Mouse (Mus musculus) lung, postnatal 0 days (tissue): ENCODE results near the gene Faf2. TPM values are rescaled to one million over a fixed set of nuclear protein-coding genes. Genes with fewer than 3 reads are reported as not detected.

Source experiments
- ATAC-seq: fragments of 200-750 bp; cut with Nextera tagmentation; 2 replicates; pipeline ENCODE4 v1.8.0; 2017; ENCODE audit warnings: moderate library complexity
- DNase-seq: peaks from one replicate; pipeline ENCODE4 v3.0.0-alpha.2; 2016; ENCODE audit warnings: low spot score
- H3K27ac ChIP-seq: fragments of 300-500 bp; sonication (generic); 2 replicates; pipeline ENCODE4 v1.5.1; 2014; ENCODE audit warnings: antibody characterized with exemption, mild to moderate bottlenecking, low read length, mixed read lengths
- H3K27me3 ChIP-seq: fragments of 300-500 bp; sonication (generic); replicated peaks from 2 replicates; pipeline ENCODE4 v1.6.1; 2014; ENCODE audit warnings: low read length, mixed read lengths; ENCODE audit not compliant: insufficient read depth
- H3K36me3 ChIP-seq: fragments of 300-500 bp; sonication (generic); 2 replicates; pipeline ENCODE4 v1.6.1; 2014; ENCODE audit warnings: low read length, mixed read lengths; ENCODE audit not compliant: insufficient read depth
- H3K4me1 ChIP-seq: fragments of 300-500 bp; sonication (generic); 2 replicates; pipeline ENCODE4 v1.6.1; 2014; ENCODE audit warnings: antibody characterized with exemption, low read depth, low read length, mixed read lengths; ENCODE audit not compliant: insufficient read depth
- H3K4me2 ChIP-seq: fragments of 300-500 bp; sonication (generic); replicated peaks from 2 replicates; pipeline ENCODE4 v1.6.1; 2014; ENCODE audit warnings: low read depth, mild to moderate bottlenecking, low read length, moderate library complexity, mixed read lengths
- H3K4me3 ChIP-seq: fragments of 300-500 bp; sonication (generic); 2 replicates; pipeline ENCODE4 v1.5.1; 2014; ENCODE audit warnings: low read depth, low read length
- H3K9ac ChIP-seq: fragments of 300-500 bp; sonication (generic); replicated peaks from 2 replicates; pipeline ENCODE4 v1.6.1; 2014; ENCODE audit warnings: low read depth, mild to moderate bottlenecking
- H3K9me3 ChIP-seq: fragments of 300-500 bp; sonication (generic); 2 replicates; pipeline ENCODE4 v1.6.1; 2016; ENCODE audit warnings: low read length, mixed read lengths
- CTCF ChIP-seq: IDR thresholded peaks from 2 replicates; pipeline ENCODE4 v1.5.1; 2016; ENCODE audit warnings: antibody characterized with exemption, mild to moderate bottlenecking
- EP300 ChIP-seq: IDR thresholded peaks from 2 replicates; pipeline ENCODE4 v1.6.1; 2016; ENCODE audit warnings: antibody characterized with exemption, mild to moderate bottlenecking, control low read depth
- WGBS: fragments of 180-500 bp; shearing (Covaris S2); extraction: QIAGEN DNeasy Blood & Tissue Kit; methylation state at CpG from one replicate; pipeline ENCODE4 v1.1.7; 2014; 5-methylcytosine and 5-hydroxymethylcytosine counted together
- polyA plus RNA-seq: library from polyadenylated mRNA; unstranded; fragments of >200 nt; fragmentation: Nextera tagmentation; extraction: Ambion mirVana; gene quantifications from 2 replicates; pipeline ENCODE4 v1.2.1, GENCODE M21; 2015

Faf2 gene
- polyA plus RNA-seq, 1 experiment from 2014 or later: 53.7 TPM

- WGBS: 3% methylated on average over 65 of the region's 92 CpGs
- H3K9me3 ChIP-seq: no peaks in the 10 kb centered on the region
- H3K27ac ChIP-seq: peak within 1 kb of the TSS; percentile 95
- DNase-seq: peak; percentile 99
- no peaks in the 10 kb centered on the region for H3K27me3 ChIP-seq
- no peaks in the 10 kb centered on the region for H3K36me3 ChIP-seq
- peak; percentile 98 for ATAC-seq
- H3K4me2 ChIP-seq: peak within 1 kb of the TSS; percentile 82
- peak within 1 kb of the TSS; percentile 95 for H3K4me3 ChIP-seq
- TF ChIP-seq CTCF: no peak
- TF ChIP-seq EP300: peak; percentile 84
- peak within 1 kb of the TSS; percentile 93 for H3K9ac ChIP-seq
- peaks cover 16% of the 10 kb centered on the region; the same call in 1 of the 2 replicates for H3K4me1 ChIP-seq
Observed at GRCm38 (mm10) chr13:54693558-54694347, 72.2 kb downstream of the Faf2 start, which contains the start of gene Rnf44. Gene Rnf44, minus strand, starts transcription at chr13:54693907.

- Histone ChIP-seq H3K36me3 (no peaks in the 10 kb centered on the region), H3K4me2 (peak overlapping the region; percentile 40), H3K27me3 (no peaks in the 10 kb centered on the region), H3K9ac (peak overlapping the region; percentile 59), H3K4me3 (peak overlapping the region; percentile 95), H3K27ac (peak overlapping the region; percentile 95), H3K9me3 (no peaks in the 10 kb centered on the region), H3K4me1 (peaks cover 16% of the 10 kb centered on the region; the same call in 1 of the 2 replicates)
- ATAC-seq (peak; percentile 66), DNase-seq (no peak)
- no peak for TF ChIP-seq CTCF
- no peak for TF ChIP-seq EP300
- whole genome bisulfite sequencing: 15% methylated on average over 26 of the region's 26 CpGs
Observed at GRCm38 (mm10) chr13:54694348-54695060, 72.9 kb downstream of the Faf2 start.

GRCm38 (mm10) chr13:54695479-54696230 is 74.1 kb downstream of the Faf2 start:
- Histone ChIP-seq H3K27me3 (no peaks in the 10 kb centered on the region), H3K9me3 (no peaks in the 10 kb centered on the region), H3K36me3 (no peaks in the 10 kb centered on the region), H3K4me1 (peaks cover 16% of the 10 kb centered on the region; the same call in 1 of the 2 replicates), H3K9ac (no peak overlapping the region), H3K4me2 (no peak overlapping the region), H3K4me3 (no peak overlapping the region), H3K27ac (no peak overlapping the region)
- no peak for TF ChIP-seq CTCF
- no peak for TF ChIP-seq EP300
- 87% methylated on average over 11 of the region's 11 CpGs for WGBS
- ATAC-seq (no peak), DNase-seq (no peak)

GRCm38 (mm10) chr13:54701243-54701642 is 79.7 kb downstream of the Faf2 start, which contains the start of gene Cdhr2:
Gene Cdhr2, plus strand, starts transcription at chr13:54701461.
- no peak for TF ChIP-seq EP300
- TF ChIP-seq CTCF: no peak
- no peak; the same call in 1 of the 2 replicates for ATAC-seq
- H3K4me1 ChIP-seq: no peaks in the 10 kb centered on the region
- H3K4me2 ChIP-seq: no peak within 1 kb of the TSS
- H3K9ac ChIP-seq: no peak within 1 kb of the TSS
- H3K27ac ChIP-seq: no peak within 1 kb of the TSS
- no peaks in the 10 kb centered on the region for H3K27me3 ChIP-seq
- no peak within 1 kb of the TSS for H3K4me3 ChIP-seq
- WGBS: 52% methylated on average over 5 of the region's 5 CpGs
- no peaks in the 10 kb centered on the region for H3K9me3 ChIP-seq
- no peak for DNase-seq
- no peaks in the 10 kb centered on the region for H3K36me3 ChIP-seq

GRCm38 (mm10) chr13:54702507-54702906 is 80.9 kb downstream of the Faf2 start:
- TF ChIP-seq CTCF (no peak), EP300 (no peak)
- DNase-seq: no peak
- H3K4me2 ChIP-seq: no peak overlapping the region
- H3K27ac ChIP-seq: no peak overlapping the region
- ATAC-seq: no peak
- no peaks in the 10 kb centered on the region for H3K9me3 ChIP-seq
- H3K4me3 ChIP-seq: no peak overlapping the region
- no peaks in the 10 kb centered on the region for H3K27me3 ChIP-seq
- no peaks in the 10 kb centered on the region for H3K4me1 ChIP-seq
- 66% methylated on average over 7 of the region's 7 CpGs for WGBS
- no peak overlapping the region for H3K9ac ChIP-seq
- H3K36me3 ChIP-seq: no peaks in the 10 kb centered on the region

- WGBS: 48% methylated on average over 6 of the region's 6 CpGs
- H3K4me3 ChIP-seq: no peak overlapping the region
Observed at GRCm38 (mm10) chr13:54704890-54705289, 83.3 kb downstream of the Faf2 start.

More at GRCm38 (mm10) chr13:54704890-54705289, 83.3 kb downstream of the Faf2 start:
- Histone ChIP-seq H3K9ac (no peak overlapping the region), H3K27ac (no peak overlapping the region), H3K27me3 (no peaks in the 10 kb centered on the region), H3K4me1 (no peaks in the 10 kb centered on the region), H3K9me3 (no peaks in the 10 kb centered on the region), H3K36me3 (no peaks in the 10 kb centered on the region), H3K4me2 (no peak overlapping the region)
- no peak for DNase-seq
- no peak for ATAC-seq
- TF ChIP-seq CTCF: no peak
- TF ChIP-seq EP300: no peak
